Mouse (Mus musculus): ENCODE measurements around the gene Idh2. TPM values are rescaled to one million over a fixed set of nuclear protein-coding genes. Genes with fewer than 3 reads are reported as not detected.

The Idh2 gene
- polyA plus RNA-seq, 1 experiment from 2014 or later: 674 TPM

DNA sequence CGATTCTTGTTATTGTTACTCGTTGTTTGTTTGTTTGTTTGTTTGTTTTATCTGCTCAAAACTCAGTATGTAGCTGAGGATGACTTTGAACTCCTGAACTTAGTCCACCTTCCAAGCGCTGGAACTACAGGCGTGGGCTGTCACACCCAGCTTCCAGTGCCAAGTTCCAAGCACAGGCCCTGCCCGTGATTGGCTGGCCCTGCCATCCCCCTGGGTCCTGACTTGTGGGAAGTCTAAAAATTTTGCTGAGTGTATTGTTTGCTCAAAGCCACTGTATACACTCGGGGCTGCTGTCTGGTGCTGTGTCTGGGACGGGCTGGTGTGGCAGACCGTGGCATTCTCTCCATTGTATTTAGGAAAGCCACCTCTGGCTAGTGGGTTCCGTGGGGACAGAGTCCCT is 37.4 kb downstream of the Idh2 start:
- Histone ChIP-seq H3K9me3 (replicated peaks) (no peaks in the 10 kb centered on the region), H3K27me3 (no peaks in the 10 kb centered on the region), H3K36me3 (peaks cover 18% of the 10 kb centered on the region), H3K4me1 (peaks cover 82% of the 10 kb centered on the region), H3K4me3 (replicated peaks) (no peak overlapping the region), H3K27ac (peak overlapping the region; percentile 91), H3K4me2 (no peak overlapping the region), H3K9ac (no peak overlapping the region)
- no peak for ATAC-seq (replicated peaks; ENCODE audit: low FRiP score)
- WGBS: 55% methylated on average over 9 of the region's 9 CpGs

DNA sequence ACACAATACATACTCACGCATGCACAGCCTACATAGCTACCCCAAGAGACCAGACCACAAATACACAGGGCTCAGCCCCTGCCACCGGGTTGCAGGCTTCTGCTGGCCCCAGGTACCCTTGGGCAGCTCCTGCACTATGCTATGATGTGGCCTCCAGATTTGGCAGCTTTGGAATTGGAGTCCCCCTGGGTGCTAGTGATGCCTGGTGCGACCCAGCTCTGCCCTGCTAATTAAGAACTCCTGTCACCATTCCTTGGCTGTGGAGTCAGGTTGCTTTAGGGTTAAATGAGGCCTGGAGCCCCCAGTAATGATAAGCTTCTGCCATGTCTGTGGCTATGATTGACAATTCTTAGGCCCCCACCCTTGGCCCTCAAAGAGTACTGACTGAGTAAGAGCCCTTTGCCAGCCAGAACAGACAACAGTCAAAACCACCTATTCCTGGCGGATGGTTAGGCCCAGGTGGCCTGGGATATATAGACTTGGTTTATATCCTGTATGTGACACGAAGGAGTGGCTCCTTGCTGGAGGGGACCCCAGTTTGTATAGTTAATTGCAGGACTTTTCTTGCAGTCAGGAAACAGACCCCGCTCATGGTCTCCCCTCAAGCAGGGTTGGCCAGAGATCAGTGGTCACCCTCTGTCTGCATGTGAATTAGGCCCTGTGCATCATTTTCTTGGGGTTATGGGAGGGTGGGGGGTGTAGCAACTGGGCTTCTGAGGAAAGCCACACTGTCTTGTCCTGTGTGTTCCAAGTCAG is 38.1 kb downstream of the Idh2 start:
- no peak for ATAC-seq (replicated peaks; ENCODE audit: low FRiP score)
- WGBS: 70% methylated on average over 6 of the region's 6 CpGs
- H3K4me3 ChIP-seq (replicated peaks): no peak overlapping the region
- H3K4me1 ChIP-seq: peaks cover 87% of the 10 kb centered on the region
- no peaks in the 10 kb centered on the region for H3K9me3 ChIP-seq (replicated peaks)
- peak overlapping the region; percentile 91 for H3K27ac ChIP-seq
- H3K9ac ChIP-seq: no peak overlapping the region
- peaks cover 12% of the 10 kb centered on the region for H3K36me3 ChIP-seq
- no peaks in the 10 kb centered on the region for H3K27me3 ChIP-seq
- H3K4me2 ChIP-seq: no peak overlapping the region

DNA sequence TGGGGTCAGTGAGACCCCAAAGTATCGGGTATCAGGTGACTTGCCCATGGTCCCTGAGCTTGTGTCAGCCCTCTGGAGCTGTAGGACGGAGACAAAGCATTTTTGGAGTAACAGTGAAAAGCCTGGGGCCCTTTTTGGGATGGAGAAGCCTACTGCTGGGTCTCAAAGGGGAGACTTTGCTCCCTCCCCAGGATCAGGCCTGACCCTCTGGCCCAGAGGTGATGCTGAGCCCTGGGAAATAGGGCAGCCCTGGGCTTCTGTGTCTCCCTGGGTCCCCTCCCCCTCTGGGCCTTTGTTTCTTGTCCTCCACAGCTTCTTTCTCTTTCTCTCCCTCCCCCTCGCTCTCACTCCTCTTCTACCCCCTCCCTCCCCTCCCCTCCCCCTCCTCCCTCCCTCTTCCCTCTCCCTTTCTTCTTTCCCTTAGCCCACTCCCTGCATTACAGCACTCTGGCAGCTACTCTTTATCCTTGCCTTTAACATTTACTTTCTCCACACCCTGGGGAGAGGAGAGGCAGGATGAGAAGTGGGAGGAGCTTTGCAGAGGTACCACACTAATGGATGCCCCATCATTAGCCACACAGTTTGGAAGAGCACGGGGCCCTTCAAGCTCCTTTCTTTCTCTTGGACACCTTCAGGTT is 39.1 kb downstream of the Idh2 start:
- peaks cover under 1% of the 10 kb centered on the region for H3K36me3 ChIP-seq
- H3K27me3 ChIP-seq: no peaks in the 10 kb centered on the region
- no peak overlapping the region for H3K9ac ChIP-seq
- H3K4me3 ChIP-seq (replicated peaks): no peak overlapping the region
- no peak for ATAC-seq (replicated peaks; ENCODE audit: low FRiP score)
- 28% methylated on average over 4 of the region's 4 CpGs for WGBS
- H3K4me1 ChIP-seq: peaks cover 90% of the 10 kb centered on the region
- H3K9me3 ChIP-seq (replicated peaks): no peaks in the 10 kb centered on the region
- H3K4me2 ChIP-seq: no peak overlapping the region
- peak overlapping the region; percentile 91; the same call in 1 of the 2 replicates for H3K27ac ChIP-seq

DNA sequence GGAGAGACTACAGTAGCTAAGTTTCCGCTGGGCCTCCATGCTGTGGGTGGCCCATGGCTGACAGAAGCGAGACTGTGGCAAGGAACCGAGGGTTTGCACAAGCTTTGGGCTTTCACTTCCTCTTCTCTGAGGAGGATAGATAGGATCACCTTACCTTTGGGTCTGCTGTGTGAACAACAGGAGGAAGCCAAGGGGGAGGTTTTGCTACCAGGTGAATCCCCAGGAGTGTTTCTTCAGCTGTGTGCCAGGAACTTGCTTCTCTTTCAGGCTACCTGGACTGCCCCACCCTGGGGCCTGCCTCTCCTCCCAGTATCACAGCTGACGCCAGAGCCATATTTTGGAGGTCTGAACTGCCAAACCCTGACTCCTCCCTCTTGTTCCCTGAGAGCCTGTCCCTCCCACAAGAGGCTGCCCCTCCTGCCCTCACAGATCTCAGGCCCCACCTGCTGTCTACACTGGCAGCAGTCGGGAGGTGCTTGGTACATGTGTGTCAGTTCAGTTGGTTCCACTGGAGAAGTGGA is 40.2 kb downstream of the Idh2 start:
- Histone ChIP-seq H3K27me3 (no peaks in the 10 kb centered on the region), H3K27ac (peak overlapping the region; percentile 60), H3K4me1 (peaks cover 88% of the 10 kb centered on the region), H3K9ac (no peak overlapping the region), H3K36me3 (no peaks in the 10 kb centered on the region), H3K4me3 (replicated peaks) (no peak overlapping the region), H3K4me2 (no peak overlapping the region), H3K9me3 (replicated peaks) (no peaks in the 10 kb centered on the region)
- WGBS: 32% methylated on average over 5 of the region's 5 CpGs
- no peak for ATAC-seq (replicated peaks; ENCODE audit: low FRiP score)

DNA sequence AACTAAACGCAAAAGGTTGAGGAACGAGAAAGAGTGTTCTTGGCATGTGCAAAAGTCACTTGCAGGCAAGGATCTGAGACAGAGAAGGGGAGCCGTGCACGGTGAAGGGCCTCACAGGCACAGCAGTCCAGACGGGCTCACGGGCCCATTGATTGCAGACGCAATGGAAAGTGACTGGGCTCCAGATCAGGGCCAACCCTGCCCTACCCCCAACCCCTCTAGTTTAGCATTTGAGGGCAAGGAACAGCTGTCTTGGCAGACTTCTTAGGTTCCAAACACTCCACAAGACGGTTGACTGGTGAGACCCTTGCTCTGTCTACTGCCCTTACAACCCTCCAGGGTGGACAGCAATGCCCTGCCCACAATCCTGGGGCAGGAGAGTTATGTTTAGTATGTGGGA is 41.7 kb downstream of the Idh2 start:
- H3K27ac ChIP-seq: no peak overlapping the region
- no peak for ATAC-seq (replicated peaks; ENCODE audit: low FRiP score)
- H3K4me2 ChIP-seq: no peak overlapping the region
- H3K4me3 ChIP-seq (replicated peaks): no peak overlapping the region
- no peaks in the 10 kb centered on the region for H3K27me3 ChIP-seq
- no peaks in the 10 kb centered on the region for H3K36me3 ChIP-seq
- H3K4me1 ChIP-seq: peaks cover 87% of the 10 kb centered on the region
- WGBS: 73% methylated on average over 8 of the region's 8 CpGs
- no peak overlapping the region for H3K9ac ChIP-seq
- H3K9me3 ChIP-seq (replicated peaks): no peaks in the 10 kb centered on the region

DNA sequence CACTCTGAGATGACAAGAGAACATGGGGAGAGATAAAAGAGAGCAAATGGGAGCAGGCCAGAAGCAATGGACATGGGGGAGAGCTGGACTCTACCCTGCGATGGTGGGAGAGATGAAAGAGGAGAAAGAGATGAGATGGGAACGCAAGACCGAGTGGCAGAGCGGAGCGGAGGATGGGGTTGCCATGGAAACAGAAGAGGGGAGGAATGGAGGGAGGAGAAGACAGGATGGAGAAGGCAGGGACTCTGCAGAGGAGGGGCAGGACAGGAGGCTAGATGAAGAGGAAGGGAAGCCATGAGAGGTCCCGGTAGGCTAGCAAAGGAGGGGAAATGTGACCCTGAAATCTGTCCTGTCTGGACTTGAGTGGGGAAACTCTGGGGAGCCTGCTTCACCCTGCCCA is 42.9 kb downstream of the Idh2 start:
- Histone ChIP-seq H3K36me3 (no peaks in the 10 kb centered on the region), H3K4me2 (no peak overlapping the region), H3K4me1 (peaks cover 85% of the 10 kb centered on the region), H3K4me3 (replicated peaks) (no peak overlapping the region), H3K27ac (no peak overlapping the region), H3K9ac (no peak overlapping the region), H3K27me3 (no peaks in the 10 kb centered on the region), H3K9me3 (replicated peaks) (no peaks in the 10 kb centered on the region)
- no peak for ATAC-seq (replicated peaks; ENCODE audit: low FRiP score)
- 51% methylated on average over 6 of the region's 6 CpGs for WGBS

DNA sequence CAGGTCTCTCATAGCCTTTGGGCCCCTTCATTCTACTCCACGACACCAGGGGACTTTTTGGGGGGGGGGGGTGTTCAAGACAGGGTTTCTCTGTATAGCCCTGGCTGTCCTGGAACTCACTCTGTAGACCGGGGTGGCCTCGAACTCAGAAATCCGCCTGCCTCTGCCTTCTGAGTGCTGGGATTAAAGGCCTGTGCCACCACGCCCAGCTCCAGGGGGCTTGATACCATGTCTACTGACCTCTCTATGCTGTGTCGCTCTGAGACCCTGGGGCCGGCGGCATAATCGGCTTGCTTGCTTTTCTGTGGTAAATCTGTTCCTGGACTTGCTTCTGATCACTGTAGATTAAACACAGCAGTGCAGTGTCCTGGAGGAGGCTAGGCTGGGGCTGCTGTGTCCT is 44.0 kb downstream of the Idh2 start:
- Histone ChIP-seq H3K4me1 (peaks cover 85% of the 10 kb centered on the region), H3K9me3 (replicated peaks) (no peaks in the 10 kb centered on the region), H3K36me3 (no peaks in the 10 kb centered on the region), H3K4me3 (replicated peaks) (no peak overlapping the region), H3K27me3 (no peaks in the 10 kb centered on the region), H3K4me2 (no peak overlapping the region), H3K27ac (no peak overlapping the region), H3K9ac (no peak overlapping the region)
- WGBS: 90% methylated on average over 9 of the region's 9 CpGs
- ATAC-seq (replicated peaks; ENCODE audit: low FRiP score): no peak

DNA sequence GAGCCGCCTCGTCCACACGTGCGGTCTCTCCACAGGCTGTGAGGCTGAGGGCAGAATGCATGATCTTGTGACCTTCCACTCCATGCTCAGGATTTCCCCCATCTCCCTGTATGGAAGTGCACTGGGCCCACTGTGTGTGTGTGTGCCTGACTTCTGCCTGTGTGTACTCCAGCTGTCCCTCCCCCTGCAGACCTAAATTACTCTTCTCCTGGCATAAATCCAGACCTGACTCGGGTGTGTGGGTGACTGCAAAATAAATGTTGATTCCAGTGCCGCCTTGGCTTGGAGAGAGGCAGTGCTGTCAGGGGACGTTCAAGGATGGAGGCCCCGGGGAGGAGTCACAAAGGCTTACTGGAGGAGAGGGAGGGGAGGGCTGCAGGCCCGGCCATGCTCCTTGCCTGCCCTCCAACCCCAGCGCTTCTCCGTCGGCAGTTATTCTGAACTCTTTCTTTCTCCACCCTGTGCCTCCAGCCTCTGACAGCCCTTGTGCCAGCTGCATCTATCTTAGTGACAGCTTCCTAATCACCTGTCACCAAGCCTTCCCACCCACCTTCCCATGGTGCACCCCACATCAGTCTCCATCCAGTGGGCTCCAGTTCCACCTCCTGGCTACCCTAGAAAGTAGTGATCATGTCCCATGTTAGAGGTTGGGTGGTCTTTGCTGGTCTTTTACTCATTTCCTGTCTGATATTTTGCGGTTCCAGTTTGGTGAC is 45.4 kb downstream of the Idh2 start:
- Histone ChIP-seq H3K36me3 (no peaks in the 10 kb centered on the region), H3K27me3 (no peaks in the 10 kb centered on the region), H3K9me3 (replicated peaks) (no peaks in the 10 kb centered on the region), H3K4me2 (peak overlapping the region; percentile 9; the same call in 1 of the 2 replicates), H3K4me1 (peaks cover 75% of the 10 kb centered on the region), H3K4me3 (replicated peaks) (no peak overlapping the region), H3K9ac (no peak overlapping the region), H3K27ac (peak overlapping the region; percentile 61)
- ATAC-seq (replicated peaks; ENCODE audit: low FRiP score): peak; percentile 70
- WGBS: 13% methylated on average over 13 of the region's 13 CpGs

DNA sequence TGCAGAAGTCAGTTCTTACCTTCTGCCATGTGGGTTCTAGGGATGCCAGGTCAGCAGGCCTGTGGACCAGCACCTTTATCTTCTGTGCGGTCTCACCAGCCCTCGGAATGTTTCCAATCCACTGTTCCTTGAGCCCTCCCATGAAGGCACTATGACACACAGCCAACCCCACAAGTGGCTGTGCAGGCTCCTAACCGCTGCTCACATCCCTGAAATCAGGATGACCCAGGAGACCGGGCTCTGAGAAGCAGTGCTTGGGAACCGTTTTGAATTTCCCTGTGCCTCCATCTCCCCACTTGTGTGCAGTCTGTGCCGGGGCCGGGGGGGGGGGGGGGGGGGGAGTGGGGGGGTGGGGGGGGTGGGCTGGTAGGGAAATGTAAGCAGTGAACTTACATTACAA is 46.9 kb downstream of the Idh2 start:
- Histone ChIP-seq H3K9me3 (replicated peaks) (no peaks in the 10 kb centered on the region), H3K4me3 (replicated peaks) (no peak overlapping the region), H3K27me3 (no peaks in the 10 kb centered on the region), H3K36me3 (no peaks in the 10 kb centered on the region), H3K9ac (no peak overlapping the region), H3K27ac (no peak overlapping the region), H3K4me2 (no peak overlapping the region), H3K4me1 (peaks cover 74% of the 10 kb centered on the region)
- ATAC-seq (replicated peaks; ENCODE audit: low FRiP score): no peak
- 65% methylated on average over 5 of the region's 7 CpGs for WGBS

DNA sequence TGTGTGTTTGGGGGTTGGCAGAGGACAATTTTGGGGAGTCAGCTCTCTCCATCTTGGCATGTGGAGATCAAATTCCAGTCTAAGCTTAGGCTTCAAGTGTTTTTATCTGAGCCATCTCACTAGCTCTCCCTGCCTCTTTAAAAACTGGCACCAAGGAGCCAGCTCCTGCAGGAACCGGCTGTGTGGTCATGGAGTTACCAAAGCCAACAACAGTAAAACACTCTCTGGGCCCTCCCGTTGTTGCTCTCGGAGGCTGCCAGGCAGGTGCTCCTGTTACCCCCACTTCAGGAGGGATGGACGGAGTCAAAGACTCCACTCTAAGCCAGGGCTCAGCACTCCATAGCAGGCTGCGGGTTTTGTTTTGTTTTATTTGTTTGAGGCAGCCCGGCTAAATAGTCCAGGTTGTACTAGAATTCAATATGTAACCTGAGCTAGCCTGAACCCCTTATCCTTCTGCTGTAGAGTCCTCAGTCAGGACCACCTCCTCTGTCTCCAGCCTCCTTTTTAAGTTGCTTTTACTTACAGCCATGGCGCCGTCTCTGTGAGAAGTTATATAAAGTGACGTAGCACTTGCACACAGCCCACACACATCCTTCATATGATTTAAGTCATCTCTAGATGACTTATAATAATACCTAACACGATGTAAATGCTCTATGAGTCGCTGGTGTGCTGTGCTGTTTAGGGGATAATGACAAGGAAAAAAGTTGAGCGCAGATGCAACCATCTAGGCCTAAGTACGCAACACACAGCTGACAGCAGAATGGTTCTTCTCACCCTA is 48.3 kb downstream of the Idh2 start:
- peak overlapping the region; percentile 56; the same call in 1 of the 2 replicates for H3K27ac ChIP-seq
- no peak for ATAC-seq (replicated peaks; ENCODE audit: low FRiP score)
- WGBS: 59% methylated on average over 13 of the region's 13 CpGs

DNA sequence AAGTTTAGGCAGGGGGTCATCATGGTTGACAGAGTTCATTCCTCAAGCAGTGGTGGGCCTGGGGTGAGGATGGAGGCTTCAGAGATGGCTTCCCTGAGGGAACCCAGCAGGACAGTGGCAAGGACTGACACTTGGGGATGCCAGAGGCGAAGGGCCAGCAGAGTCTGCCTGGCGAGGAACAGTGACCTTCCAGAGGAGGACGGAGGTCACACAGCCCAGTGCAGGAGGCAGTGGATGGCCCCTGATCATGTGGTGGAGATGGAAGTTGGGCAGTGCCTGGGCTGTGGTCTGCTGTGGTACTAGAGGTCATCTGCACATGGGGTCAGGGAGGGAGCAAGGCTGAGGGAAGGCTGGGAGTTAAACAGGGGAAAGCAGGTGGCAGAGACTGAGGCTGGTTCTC is 49.9 kb downstream of the Idh2 start:
- no peak overlapping the region for H3K9ac ChIP-seq
- 89% methylated on average over 3 of the region's 3 CpGs for WGBS

More for the DNA sequence above, 48.3 kb downstream of the Idh2 start:
- H3K4me1 ChIP-seq: peaks cover 74% of the 10 kb centered on the region
- H3K9me3 ChIP-seq (replicated peaks): no peaks in the 10 kb centered on the region
- no peak overlapping the region for H3K9ac ChIP-seq
- H3K27me3 ChIP-seq: no peaks in the 10 kb centered on the region
- no peak overlapping the region for H3K4me3 ChIP-seq (replicated peaks)
- no peaks in the 10 kb centered on the region for H3K36me3 ChIP-seq
- H3K4me2 ChIP-seq: no peak overlapping the region

More for the DNA sequence above, 49.9 kb downstream of the Idh2 start:
- no peak overlapping the region for H3K4me3 ChIP-seq (replicated peaks)
- ATAC-seq (replicated peaks; ENCODE audit: low FRiP score): no peak
- H3K4me1 ChIP-seq: peaks cover 76% of the 10 kb centered on the region
- H3K9me3 ChIP-seq (replicated peaks): no peaks in the 10 kb centered on the region
- H3K27me3 ChIP-seq: no peaks in the 10 kb centered on the region
- no peak overlapping the region for H3K4me2 ChIP-seq
- no peaks in the 10 kb centered on the region for H3K36me3 ChIP-seq
- no peak overlapping the region for H3K27ac ChIP-seq

All from kidney, embryonic 15.5 days (tissue).